Mouse (Mus musculus) spleen, postnatal 0 days (tissue): ENCODE results near the gene Plekha3. TPM values are rescaled to one million over a fixed set of nuclear protein-coding genes. Genes with fewer than 3 reads are reported as not detected.

Source experiments
- polyA plus RNA-seq: library from polyadenylated mRNA; unstranded; fragments of >200 nt; fragmentation: Nextera tagmentation; extraction: Ambion mirVana; gene quantifications from 2 replicates; pipeline ENCODE4 v1.2.1, GENCODE M21; 2015

Gene Plekha3
- 6.1 and 7.1 TPM in 2 replicates for polyA plus RNA-seq

DNA sequence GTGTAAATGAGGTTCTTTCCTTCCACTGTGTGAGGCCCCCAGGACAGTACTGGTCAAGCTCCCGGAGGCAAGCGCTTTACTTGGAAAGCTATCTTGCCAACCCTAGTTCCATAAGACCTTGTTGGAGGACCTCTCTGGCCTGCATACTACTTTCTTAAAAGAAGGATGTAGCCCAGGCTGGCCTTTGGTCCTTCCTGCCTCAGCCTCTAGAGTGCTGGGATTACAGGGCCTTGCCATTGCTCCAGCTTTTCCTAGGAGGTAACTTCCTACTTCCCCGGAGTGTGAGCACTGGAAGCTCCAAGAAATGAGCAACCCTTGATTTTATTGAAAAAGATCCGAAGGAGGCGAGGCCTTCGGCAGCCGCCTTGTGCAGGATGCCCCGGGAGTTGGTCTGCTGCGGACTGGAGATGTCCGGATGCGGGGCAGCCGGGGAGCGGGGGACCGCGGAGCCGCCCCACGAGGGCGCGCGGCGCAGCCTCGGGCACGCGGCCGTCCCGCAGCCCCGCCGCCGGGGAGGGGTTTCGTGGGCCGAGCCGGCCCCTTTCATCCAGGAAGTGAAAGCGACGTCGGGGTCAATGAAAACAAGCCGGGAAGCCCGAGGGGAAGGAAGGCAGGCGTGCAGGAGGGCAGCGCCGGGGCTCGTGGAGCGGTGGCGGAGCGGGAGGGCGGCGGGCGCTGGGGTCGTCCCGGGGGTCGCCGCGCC lies at the start of gene Plekha3:
Gene Plekha3, plus strand, starts transcription at position 557 of the 703 bp plus-strand sequence.

GRCm38 (mm10) chr2:76647883-76648570 lies 27.1 kb upstream of the Plekha3 start, which contains the start of the genes Prkra and Pjvk:
TSS of gene Prkra (minus strand) at chr2:76648015.
TSS of gene Pjvk (plus strand) at chr2:76648476.

DNA sequence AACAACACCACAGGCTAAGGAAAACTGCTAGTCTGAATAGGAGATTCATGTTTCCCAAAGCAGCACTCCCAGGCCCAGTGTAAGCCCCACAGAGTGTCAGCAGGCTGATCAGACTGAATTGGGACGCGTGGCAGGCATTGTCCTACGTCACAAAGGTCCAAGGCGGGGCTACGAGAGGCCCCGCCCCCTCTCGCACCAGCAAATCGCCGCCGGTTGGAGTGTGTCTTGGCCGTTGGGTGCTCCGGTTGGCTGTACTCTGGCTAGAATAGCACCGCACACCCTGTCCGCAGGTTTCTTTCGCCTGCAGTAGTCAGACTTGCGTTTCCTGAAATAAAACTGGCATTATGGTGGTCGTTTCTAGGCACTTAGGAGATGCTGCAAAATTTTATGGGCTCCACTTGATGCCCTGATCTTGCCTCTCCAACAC lies 2.1 kb upstream of the Plekha3 start, which contains the start of gene Fkbp7:
Gene Fkbp7, minus strand, starts transcription at position 151 of the 427 bp plus-strand sequence.

Other genes with a start within 250 kb of the Plekha3 start
- 13.2 and 16.8 TPM in 2 replicates for gene Prkra, start 27.3 kb upstream of the Plekha3 start, polyA plus RNA-seq
- gene Pjvk, start 26.8 kb upstream of the Plekha3 start, polyA plus RNA-seq, result 0.35 TPM in 1 of 2 replicates, not detected in the other
- gene Fkbp7, start 2.2 kb upstream of the Plekha3 start, polyA plus RNA-seq, result 23.4 and 30.5 TPM in 2 replicates